Mouse (Mus musculus) heart, adult 2 months (tissue): ENCODE data around the gene Nudt4. TPM values are rescaled to one million over a fixed set of nuclear protein-coding genes. Genes with fewer than 3 reads are reported as not detected.

ENCODE experiments used
- DNase-seq, 2 experiments: peaks; one replicate each; pipeline ENCODE4 v3.0.0; 2021
- H3K27ac ChIP-seq: fragments of 200-600 bp; 2 replicates; pipeline ENCODE4 v1.8.1; 2022
- H3K27me3 ChIP-seq: fragments of 200-500 bp; 2 replicates; pipeline ENCODE4 v1.6.1; 2012; ENCODE audit warnings: mild to moderate bottlenecking, low read length, inconsistent platforms, mixed read lengths; ENCODE audit not compliant: control insufficient read depth, insufficient read depth
- H3K36me3 ChIP-seq: fragments of 200-500 bp; 2 replicates; pipeline ENCODE4 v1.6.1; 2012; ENCODE audit warnings: low read length, inconsistent platforms; ENCODE audit not compliant: control insufficient read depth, insufficient read depth
- H3K4me1 ChIP-seq: fragments of 200-500 bp; 2 replicates; pipeline ENCODE4 v1.6.1; 2011; ENCODE audit warnings: low read length; ENCODE audit not compliant: control insufficient read depth, insufficient read depth
- H3K4me3 ChIP-seq: fragments of 200-600 bp; 2 replicates; pipeline ENCODE4 v1.8.1; 2022
- H3K79me2 ChIP-seq: fragments of 200-500 bp; replicated peaks from 2 replicates; pipeline ENCODE4 v1.6.1; 2012; ENCODE audit warnings: mild to moderate bottlenecking, inconsistent platforms, low read length, moderate library complexity, mixed read lengths; ENCODE audit not compliant: control insufficient read depth, insufficient read depth
- H3K9ac ChIP-seq: fragments of 200-500 bp; 2 replicates; pipeline ENCODE4 v1.6.1; 2012; ENCODE audit warnings: low read depth, mild to moderate bottlenecking, control low read depth, inconsistent platforms, low read length, mixed read lengths
- CTCF ChIP-seq: fragments of 200-600 bp; IDR thresholded peaks from 2 replicates; pipeline ENCODE4 v1.8.1; 2022; ENCODE audit warnings: antibody characterized with exemption, mild to moderate bottlenecking, moderate library complexity
- EP300 ChIP-seq: fragments of 200-500 bp; IDR thresholded peaks from 2 replicates; pipeline ENCODE4 v1.6.1; 2011; ENCODE audit warnings: low read depth, low read length, control low read depth; ENCODE audit not compliant: insufficient read depth
- POLR2A ChIP-seq: fragments of 200-500 bp; IDR thresholded peaks from 2 replicates; pipeline ENCODE4 v1.6.1; 2011; ENCODE audit warnings: mild to moderate bottlenecking, low read depth, low read length, control low read depth; ENCODE audit not compliant: insufficient read depth
- WGBS: fragments of 180-500 bp; shearing (Covaris S2); methylation state at CpG from one replicate; pipeline ENCODE4 v1.1.7; 2018; 5-methylcytosine and 5-hydroxymethylcytosine counted together
- intact Hi-C: fragments of 180-260 bp; cut with DNase I; formaldehyde crosslinking; loops from one replicate; pipeline ENCODE4 v1.15.1; 2025
- polyA plus RNA-seq: library from polyadenylated mRNA; depleted of rRNA; stranded (reverse); fragments of >200 nt; gene quantifications from 2 replicates; pipeline ENCODE4 v1.2.3, GENCODE M21; 2012
- total RNA-seq, 2 experiments: library from RNA; stranded (reverse); gene quantifications; 2 replicates each; pipeline ENCODE4 v1.2.3; 2021

Nudt4 gene
- total and polyA plus RNA-seq, 3 experiments = 48.8 to 349 (median 328) TPM

- Histone ChIP-seq H3K4me1 (no peaks in the 10 kb centered on the region), H3K79me2 (no peaks in the 10 kb centered on the region), H3K9ac (no peak overlapping the region), H3K36me3 (no peaks in the 10 kb centered on the region), H3K27ac (no peak overlapping the region), H3K27me3 (no peaks in the 10 kb centered on the region), H3K4me3 (no peak overlapping the region)
- DNase-seq = no peak
- TF ChIP-seq POLR2A (no peak), EP300 (no peak), CTCF (no peak)
- intact Hi-C loops = no loop called here
- 91% methylated on average over 4 of the region's 4 CpGs for WGBS
Measured at GRCm38 (mm10) chr10:95589196-95589595, 25.2 kb upstream of the Nudt4 start.

- DNase-seq = no peak
- 83% methylated on average over 8 of the region's 8 CpGs for WGBS
- Histone ChIP-seq H3K36me3 (no peaks in the 10 kb centered on the region), H3K79me2 (no peaks in the 10 kb centered on the region), H3K4me3 (no peak overlapping the region), H3K27me3 (no peaks in the 10 kb centered on the region), H3K9ac (no peak overlapping the region), H3K4me1 (peaks cover 1% of the 10 kb centered on the region), H3K27ac (no peak overlapping the region)
- intact Hi-C loops = no loop called here
- no peak for TF ChIP-seq EP300
- TF ChIP-seq CTCF = no peak
- no peak for TF ChIP-seq POLR2A
Measured at GRCm38 (mm10) chr10:95587509-95588220, 23.7 kb upstream of the Nudt4 start.

- peaks cover 1% of the 10 kb centered on the region for H3K4me1 ChIP-seq
- H3K27me3 ChIP-seq = no peaks in the 10 kb centered on the region
- no peak overlapping the region for H3K4me3 ChIP-seq
- no peaks in the 10 kb centered on the region for H3K36me3 ChIP-seq
- intact Hi-C loops = no loop called here
- no peak for DNase-seq
- H3K9ac ChIP-seq = no peak overlapping the region
- H3K27ac ChIP-seq = no peak overlapping the region
- WGBS = 78% methylated on average over 6 of the region's 6 CpGs
- H3K79me2 ChIP-seq = no peaks in the 10 kb centered on the region
- TF ChIP-seq CTCF (no peak), POLR2A (no peak), EP300 (no peak)
Measured at GRCm38 (mm10) chr10:95585554-95585953, 21.6 kb upstream of the Nudt4 start.

- no peak overlapping the region for H3K27ac ChIP-seq
- no peak overlapping the region for H3K9ac ChIP-seq
- no peak overlapping the region for H3K4me3 ChIP-seq
- 65% methylated on average over 4 of the region's 4 CpGs for WGBS
- H3K79me2 ChIP-seq = no peaks in the 10 kb centered on the region
- DNase-seq = no peak
- TF ChIP-seq EP300 = no peak
- no peak for TF ChIP-seq POLR2A
- TF ChIP-seq CTCF = no peak
- H3K36me3 ChIP-seq = no peaks in the 10 kb centered on the region
- intact Hi-C loops = no loop called here
- H3K4me1 ChIP-seq = no peaks in the 10 kb centered on the region
- no peaks in the 10 kb centered on the region for H3K27me3 ChIP-seq
Measured at GRCm38 (mm10) chr10:95577567-95577950, 13.6 kb upstream of the Nudt4 start.

GRCm38 (mm10) chr10:95576876-95577566, 13.1 kb upstream of the Nudt4 start:
- intact Hi-C loops = no loop called here
- Histone ChIP-seq H3K9ac (no peak overlapping the region), H3K4me1 (no peaks in the 10 kb centered on the region), H3K79me2 (no peaks in the 10 kb centered on the region), H3K27ac (no peak overlapping the region), H3K4me3 (no peak overlapping the region), H3K36me3 (no peaks in the 10 kb centered on the region), H3K27me3 (no peaks in the 10 kb centered on the region)
- TF ChIP-seq POLR2A = no peak
- TF ChIP-seq CTCF = no peak
- no peak for TF ChIP-seq EP300
- no peak for DNase-seq
- 64% methylated on average over 14 of the region's 14 CpGs for WGBS

GRCm38 (mm10) chr10:95575839-95576380, 12.0 kb upstream of the Nudt4 start:
- no peak for TF ChIP-seq POLR2A
- H3K27ac ChIP-seq = no peak overlapping the region
- intact Hi-C loops = no loop called here
- no peaks in the 10 kb centered on the region for H3K27me3 ChIP-seq
- no peaks in the 10 kb centered on the region for H3K79me2 ChIP-seq
- 91% methylated on average over 10 of the region's 10 CpGs for WGBS
- H3K4me3 ChIP-seq = no peak overlapping the region
- H3K36me3 ChIP-seq = no peaks in the 10 kb centered on the region
- H3K4me1 ChIP-seq = no peaks in the 10 kb centered on the region
- no peak overlapping the region for H3K9ac ChIP-seq
- no peak for DNase-seq
